Mouse (Mus musculus) heart, postnatal 4 days (tissue): ENCODE measurements at regions not wholly inside any gene's neighbourhood (a gene's known extent, or its start where the extent isn't known, plus 50 kb on each side); places are given as distances from the start of the nearest gene placed in this dataset.
"Not testable (repeated sequence)": the region's sequence is repeated elsewhere in the genome, so short reads cannot be mapped to it uniquely, and the experiment has no call there.

Experiments
- DNase-seq: peaks from one replicate; pipeline ENCODE4 v3.0.0; 2021

GRCm38 (mm10) chr13:68167826-68168225 is 304.7 kb downstream of the BC048507 start:
- DNase-seq: peak; percentile 38

- DNase-seq: not testable (repeated sequence)
Observed at GRCm38 (mm10) chr13:68173456-68173855, 310.3 kb downstream of the BC048507 start.
